In the genomic region with DNA sequence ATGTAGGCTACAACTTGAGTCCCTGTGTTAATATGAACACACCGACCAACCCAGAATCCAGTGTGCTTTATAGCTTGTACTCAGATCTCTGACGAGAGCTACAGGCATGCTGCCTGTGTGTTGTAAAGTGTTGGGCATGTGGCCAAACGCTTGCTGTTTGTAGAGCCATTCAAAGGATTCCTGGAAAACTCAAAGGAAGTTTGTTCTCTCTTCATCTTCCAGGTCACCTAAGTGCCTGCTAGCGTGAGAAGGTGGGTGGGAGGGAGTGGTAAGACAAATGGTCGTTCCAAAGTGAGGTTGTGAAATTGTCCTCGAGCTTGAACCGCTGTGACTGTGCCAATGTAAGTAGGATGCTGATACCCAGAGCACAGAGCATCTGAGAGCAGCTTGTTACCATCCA, we compare ENCODE assay signal across 11 mouse cellular contexts. TPM values are rescaled to one million over a fixed set of nuclear protein-coding genes. Genes with fewer than 3 reads are reported as not detected.
A peak's percentile ranks its signal among the peaks of the same experiment; 100 is the strongest.
DNase-seq lines count a peak whose midpoint lies in the region; ATAC-seq lines count a peak whose summit lies in the region.
"Had no signal": no experiment of that assay in that cellular context is flagged by ENCODE, and none has a peak within 500 bp of the region (broad histone marks: within the 10 kb centered on the region; RNA-seq: fewer than 3 reads in every experiment).

No protein-coding gene starts in this region.

- H3K4me2 ChIP-seq in lung, embryonic 15.5 days = no peak overlapping the region
- H3K4me2 ChIP-seq: hindbrain, embryonic 13.5 days had no signal

- H3K27ac ChIP-seq in lung, embryonic 15.5 days = peak overlapping the region; percentile 37
- H3K27ac ChIP-seq in heart, embryonic 10.5 days = no peak overlapping the region
- H3K27ac ChIP-seq: hindbrain, embryonic 13.5 days had no signal

- DNase-seq in heart, adult 11 months = peak; percentile 82
- DNase-seq in heart, postnatal 10 days = no peak
- peak; percentile 40 to 47 for DNase-seq in left cerebral cortex, postnatal 14 days (ENCODE audit: low spot score in 2 of 2)
- no peak for DNase-seq in left cerebral cortex, adult 18-20 months (ENCODE audit: low spot score in 2 of 2)
- peak; percentile 86 for DNase-seq in fat pad, adult 2 months (ENCODE audit: extremely low read depth, low read depth, low spot score)
- DNase-seq in gastrocnemius, adult 18-20 months (ENCODE audit: low spot score) = no peak
- DNase-seq in heart, embryonic 10.5 days (ENCODE audit: low spot score) = no peak
- DNase-seq: liver had no signal

- no peaks in the 10 kb centered on the region for H3K27me3 ChIP-seq in lung, embryonic 15.5 days
- H3K27me3 ChIP-seq in heart, embryonic 10.5 days (ENCODE audit: insufficient read depth, poor library complexity, severe bottlenecking) = no peaks in the 10 kb centered on the region
- H3K27me3 ChIP-seq: CH12.LX; hindbrain, embryonic 13.5 days had no signal

- no peak overlapping the region for H3K9ac ChIP-seq in lung, embryonic 15.5 days
- H3K9ac ChIP-seq: hindbrain, embryonic 13.5 days had no signal

- intact Hi-C loops in heart, postnatal 10 days (cut with DNase I) = loop anchor here (10.0 kb wide), 1 partner anchor 53 kb away; no protein-coding TSS in a partner anchor
- intact Hi-C loops in left cerebral cortex, postnatal 14 days (cut with DNase I) = loop anchor here (10.0 kb wide), 1 partner anchor 253 kb away; the partner anchor contains the start of gene Tmem270

- H3K36me3 ChIP-seq in lung, embryonic 15.5 days = 0 out of 2 replicates have a peak, but pooled peaks cover 3% of the 10 kb centered on the region
- peaks cover 4% of the 10 kb centered on the region for H3K36me3 ChIP-seq in heart, embryonic 10.5 days

- no peaks in the 10 kb centered on the region for H3K9me3 ChIP-seq in lung, embryonic 15.5 days
- H3K9me3 ChIP-seq in heart, embryonic 10.5 days = no peaks in the 10 kb centered on the region
- H3K9me3 ChIP-seq: hindbrain, embryonic 13.5 days had no signal

- ATAC-seq in lung, embryonic 15.5 days (ENCODE audit: borderline replicate concordance, extremely low read depth, low FRiP score, low TSS enrichment) = no peak

- H3K4me3 ChIP-seq in lung, embryonic 15.5 days = no peak overlapping the region
- no peak overlapping the region for H3K4me3 ChIP-seq in heart, embryonic 10.5 days
- H3K4me3 ChIP-seq: hindbrain, embryonic 13.5 days had no signal

- WGBS in lung, embryonic 15.5 days = 13% methylated on average over 7 of the region's 7 CpGs
- 59% methylated on average over 7 of the region's 7 CpGs for WGBS in heart, embryonic 10.5 days

- H3K4me1 ChIP-seq in lung, embryonic 15.5 days = peaks cover 12% of the 10 kb centered on the region
- no peaks in the 10 kb centered on the region for H3K4me1 ChIP-seq in heart, embryonic 10.5 days

RNA-seq across cellular contexts. Expression of gene Eif4h, which starts 12.7 kb away (rescaled TPM):
- 100 to 1,000 TPM; 213 to 216 TPM for total RNA-seq in heart, postnatal 10 days (2021)
- 100 to 1,000 TPM; 309 to 328 TPM for total RNA-seq in left cerebral cortex, postnatal 14 days (2021)
- total RNA-seq in left cerebral cortex, adult 18-20 months (2021) = 100 to 1,000 TPM; 322 to 329 TPM
- 506 and 532 TPM in 2 replicates for polyA plus RNA-seq in lung, embryonic 15.5 days (2015; fragmentation: Nextera tagmentation; extraction: Ambion mirVana)
- total RNA-seq in gastrocnemius, adult 18-20 months (2021) = 10 to 100 TPM; 84.8 to 94.1 TPM
- polyA plus RNA-seq in heart, embryonic 10.5 days (2016; fragmentation: Nextera tagmentation; extraction: Ambion mirVana) = 435 and 453 TPM in 2 replicates

RNA-seq across cellular contexts. Expression of gene Limk1, which starts 36.4 kb away (rescaled TPM):
- total RNA-seq in heart, postnatal 10 days (2021) = 10 to 100 TPM; 10.0 to 11.4 TPM
- 10 to 100 TPM; 58.2 to 64.4 TPM for total RNA-seq in left cerebral cortex, postnatal 14 days (2021)
- 10 to 100 TPM; 59.8 to 63.7 TPM for total RNA-seq in left cerebral cortex, adult 18-20 months (2021)
- 7.1 and 8.2 TPM in 2 replicates for polyA plus RNA-seq in lung, embryonic 15.5 days (2015; fragmentation: Nextera tagmentation; extraction: Ambion mirVana)
- total RNA-seq in gastrocnemius, adult 18-20 months (2021) = 1 to 10 TPM; 1.4 to 1.8 TPM
- 3.7 and 4.7 TPM in 2 replicates for polyA plus RNA-seq in heart, embryonic 10.5 days (2016; fragmentation: Nextera tagmentation; extraction: Ambion mirVana)

RNA-seq across cellular contexts. Expression of gene Lat2, which starts 37.2 kb away (rescaled TPM):
- 1 to 10 TPM; 2.8 to 4.5 TPM for total RNA-seq in heart, postnatal 10 days (2021)
- total RNA-seq in left cerebral cortex, postnatal 14 days (2021) = 1 to 10 TPM; 1.5 to 2.0 TPM
- total RNA-seq in left cerebral cortex, adult 18-20 months (2021) = 1 to 10 TPM; 1.6 to 3.3 TPM
- 2.6 and 2.9 TPM in 2 replicates for polyA plus RNA-seq in lung, embryonic 15.5 days (2015; fragmentation: Nextera tagmentation; extraction: Ambion mirVana)
- total RNA-seq in gastrocnemius, adult 18-20 months (2021) = under 1 TPM; 0.57 to 0.83 TPM
- polyA plus RNA-seq in heart, embryonic 10.5 days (2016; fragmentation: Nextera tagmentation; extraction: Ambion mirVana) = 2.9 and 4.1 TPM in 2 replicates

Comparison
In these comparisons a context has a peak if more than half of its experiments do, and no peak if none do; other contexts are left out.
1. DNase-seq: peak in heart, adult 11 months (single experiment), left cerebral cortex, postnatal 14 days (2 of 2) and fat pad, adult 2 months (single experiment); none in heart, postnatal 10 days (0 of 2), left cerebral cortex, adult 18-20 months (0 of 2), gastrocnemius, adult 18-20 months (single experiment) and heart, embryonic 10.5 days (single experiment).
2. RNA of gene Limk1, which starts 36.4 kb away (total RNA-seq): 58.2 to 64.4 TPM in left cerebral cortex, postnatal 14 days and 59.8 to 63.7 TPM in left cerebral cortex, adult 18-20 months; 10.0 to 11.4 TPM in heart, postnatal 10 days and 1.4 to 1.8 TPM in gastrocnemius, adult 18-20 months; every median in the first group is over 4 times any median in the second.